Mouse (Mus musculus) hindbrain, embryonic 15.5 days (tissue): ENCODE measurements around the gene Foxf2. TPM values are rescaled to one million over a fixed set of nuclear protein-coding genes. Genes with fewer than 3 reads are reported as not detected.

Experiments
- ATAC-seq: fragments of 200-750 bp; cut with Nextera tagmentation; 2 replicates; pipeline ENCODE4 v1.8.0; 2017; ENCODE audit warnings: low read depth, moderate number of reproducible peaks, moderate TSS enrichment; ENCODE audit not compliant: low FRiP score
- H3K27ac ChIP-seq: fragments of 300-500 bp; sonication (generic); replicated peaks from 2 replicates; pipeline ENCODE4 v1.5.1; 2015; ENCODE audit warnings: mild to moderate bottlenecking, inconsistent platforms
- H3K27me3 ChIP-seq: fragments of 300-500 bp; sonication (generic); 2 replicates; pipeline ENCODE4 v1.6.1; 2015; ENCODE audit warnings: control low read depth, inconsistent platforms
- H3K36me3 ChIP-seq: fragments of 300-500 bp; sonication (generic); 2 replicates; pipeline ENCODE4 v1.6.1; 2015; ENCODE audit warnings: control low read depth, inconsistent platforms
- H3K4me1 ChIP-seq: fragments of 300-500 bp; sonication (generic); replicated peaks from 2 replicates; pipeline ENCODE4 v1.6.1; 2015; ENCODE audit warnings: control low read depth, inconsistent platforms
- H3K4me2 ChIP-seq: fragments of 300-500 bp; sonication (generic); 2 replicates; pipeline ENCODE4 v1.6.1; 2015; ENCODE audit warnings: moderate library complexity, mild to moderate bottlenecking, inconsistent platforms
- H3K4me3 ChIP-seq: fragments of 300-500 bp; sonication (generic); 2 replicates; pipeline ENCODE4 v1.5.1; 2015; ENCODE audit warnings: mild to moderate bottlenecking, inconsistent platforms
- H3K9ac ChIP-seq: fragments of 300-500 bp; sonication (generic); 2 replicates; pipeline ENCODE4 v1.6.1; 2015; ENCODE audit warnings: inconsistent platforms
- H3K9me3 ChIP-seq: fragments of 300-500 bp; sonication (generic); 2 replicates; pipeline ENCODE4 v1.6.1; 2016; ENCODE audit warnings: control low read depth, inconsistent platforms
- WGBS: fragments of 180-500 bp; shearing (Covaris S2); methylation state at CpG from one replicate; pipeline ENCODE4 v1.1.7; 2015; 5-methylcytosine and 5-hydroxymethylcytosine counted together
- polyA plus RNA-seq: library from polyadenylated mRNA; unstranded; fragments of >200 nt; fragmentation: Nextera tagmentation; extraction: Ambion mirVana; gene quantifications from 2 replicates; pipeline ENCODE4 v1.2.1, GENCODE M21; 2015

Foxf2 gene
- polyA plus RNA-seq, 1 experiment from 2014 or later: 5.2 TPM

DNA sequence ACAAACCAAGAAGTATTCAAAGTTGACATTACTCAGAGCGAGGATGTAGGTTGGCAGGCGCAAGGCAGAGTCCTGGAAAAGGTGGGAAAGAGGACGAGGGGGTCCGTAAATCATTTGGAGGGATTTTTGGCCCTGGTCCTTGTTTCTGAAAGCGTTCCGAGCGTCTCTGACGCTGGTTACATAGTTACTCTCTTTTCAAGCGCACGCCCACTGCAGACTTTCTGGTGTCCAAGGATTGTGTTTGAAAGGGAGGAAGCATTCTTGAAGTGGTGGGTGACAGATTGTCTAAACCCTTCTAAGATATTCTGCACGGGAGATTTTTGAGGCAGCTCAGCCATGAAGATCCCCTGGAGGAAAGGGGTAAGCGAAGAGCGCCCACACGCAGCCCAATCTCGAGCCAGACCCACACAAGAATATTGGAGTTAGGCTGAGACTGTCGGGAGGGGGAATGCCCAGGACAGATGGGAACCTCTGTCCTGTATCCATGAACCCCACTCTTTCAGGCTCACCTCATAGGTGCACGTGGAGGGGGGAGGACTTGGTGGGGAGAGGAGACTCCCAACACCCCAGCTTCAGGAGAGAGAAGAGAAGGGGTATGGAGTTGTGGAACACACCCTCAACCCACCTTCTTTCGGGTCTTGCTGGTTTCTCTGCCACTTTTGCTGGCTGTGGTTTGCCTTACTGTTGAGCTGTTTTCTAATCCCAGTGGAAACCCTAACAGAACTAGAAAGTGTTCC, 6.5 kb upstream of the Foxf2 start:
- no peak overlapping the region for H3K9ac ChIP-seq
- 3% methylated on average over 18 of the region's 18 CpGs for WGBS
- no peak overlapping the region for H3K4me3 ChIP-seq
- no peaks in the 10 kb centered on the region for H3K9me3 ChIP-seq
- H3K4me1 ChIP-seq: peaks cover 20% of the 10 kb centered on the region
- H3K36me3 ChIP-seq: no peaks in the 10 kb centered on the region
- peaks cover 86% of the 10 kb centered on the region for H3K27me3 ChIP-seq
- no peak for ATAC-seq
- H3K27ac ChIP-seq: no peak overlapping the region
- peak overlapping the region; percentile 64 for H3K4me2 ChIP-seq

DNA sequence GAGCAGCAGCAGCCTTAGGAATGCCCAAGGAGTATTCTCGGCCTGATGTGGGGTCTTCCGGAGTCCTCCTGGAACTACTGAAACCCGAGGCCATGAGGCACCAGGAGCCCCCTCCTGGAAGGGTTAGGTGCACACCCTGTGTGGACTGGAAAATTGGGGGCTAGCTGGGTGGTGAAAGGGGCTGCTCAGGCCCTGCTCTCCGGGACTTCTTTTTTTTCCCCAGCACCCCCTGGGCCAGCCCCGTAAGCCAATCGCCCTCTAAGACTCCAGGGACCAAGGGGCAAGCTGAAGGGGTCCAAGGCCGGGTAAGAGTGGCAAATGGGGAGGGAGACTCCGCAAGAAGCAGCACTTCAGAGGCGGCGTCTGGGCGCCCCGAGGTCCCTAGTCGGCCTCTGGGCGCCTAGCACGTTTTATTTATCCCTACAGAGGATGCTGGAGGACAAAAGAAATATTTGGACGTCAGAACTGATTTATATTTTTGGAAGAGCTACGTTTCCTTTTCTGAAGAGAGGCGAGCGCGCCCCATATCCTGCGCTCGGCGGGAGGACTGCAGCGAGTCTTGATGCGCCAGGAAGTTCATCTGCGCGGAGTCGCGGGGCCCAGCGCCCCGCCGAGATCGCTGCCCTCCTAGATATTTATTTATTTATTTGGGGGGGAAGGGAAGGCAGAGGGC, 5.7 kb upstream of the Foxf2 start:
- no peak for ATAC-seq
- Histone ChIP-seq H3K9me3 (no peaks in the 10 kb centered on the region), H3K4me1 (peaks cover 21% of the 10 kb centered on the region), H3K4me3 (no peak overlapping the region), H3K36me3 (no peaks in the 10 kb centered on the region), H3K4me2 (peak overlapping the region; percentile 23), H3K9ac (no peak overlapping the region), H3K27me3 (peaks cover 88% of the 10 kb centered on the region), H3K27ac (no peak overlapping the region)
- WGBS: under 1% methylated on average over 33 of the region's 33 CpGs

DNA sequence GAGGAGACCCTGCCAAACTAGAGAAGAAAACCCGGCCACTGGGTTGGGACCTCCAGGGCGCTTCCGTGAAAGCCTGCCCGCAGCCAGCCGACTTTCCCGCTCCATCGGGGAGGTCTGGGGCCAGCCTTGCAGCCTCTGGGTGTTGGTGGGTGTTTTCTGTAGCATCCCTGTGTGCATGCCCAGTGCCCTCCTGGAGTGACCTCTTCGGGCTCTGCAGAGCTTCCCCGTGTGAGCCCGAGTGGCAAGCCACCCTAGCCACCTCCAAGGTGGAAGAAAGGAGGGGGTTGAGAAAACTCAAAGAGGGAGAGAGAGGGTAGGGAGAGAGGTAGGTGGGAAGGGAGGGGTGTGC, 5.1 kb upstream of the Foxf2 start:
- Histone ChIP-seq H3K4me1 (peaks cover 22% of the 10 kb centered on the region), H3K4me3 (no peak overlapping the region), H3K4me2 (peak overlapping the region; percentile 23), H3K27me3 (peaks cover 93% of the 10 kb centered on the region), H3K9ac (no peak overlapping the region), H3K27ac (no peak overlapping the region), H3K9me3 (no peaks in the 10 kb centered on the region), H3K36me3 (no peaks in the 10 kb centered on the region)
- no peak for ATAC-seq
- WGBS: 2% methylated on average over 10 of the region's 10 CpGs

DNA sequence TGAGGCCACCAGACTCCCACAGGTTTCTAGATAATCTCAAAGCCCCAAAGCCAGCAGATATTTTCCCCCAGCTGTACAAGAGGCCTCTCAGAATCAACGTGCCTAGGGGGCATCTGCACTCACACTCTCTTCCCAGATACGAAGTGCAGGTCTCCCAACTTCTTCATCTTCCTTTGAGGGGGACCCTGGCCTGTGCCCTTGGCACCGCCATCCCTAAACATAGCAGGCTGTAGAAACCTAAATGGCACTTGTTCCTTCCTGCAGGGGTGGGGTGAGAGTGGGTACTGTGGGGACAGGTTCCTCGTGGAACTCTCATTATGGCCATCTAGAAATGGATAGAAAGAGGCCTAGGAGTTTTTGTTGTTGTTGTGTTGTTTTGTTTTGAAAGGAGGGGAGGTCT, 4.7 kb upstream of the Foxf2 start:
- Histone ChIP-seq H3K27me3 (peaks cover 95% of the 10 kb centered on the region), H3K4me1 (peaks cover 26% of the 10 kb centered on the region), H3K9me3 (no peaks in the 10 kb centered on the region), H3K9ac (no peak overlapping the region), H3K27ac (no peak overlapping the region), H3K36me3 (no peaks in the 10 kb centered on the region), H3K4me2 (no peak overlapping the region), H3K4me3 (no peak overlapping the region)
- WGBS: 5% methylated on average over 4 of the region's 4 CpGs
- no peak for ATAC-seq

DNA sequence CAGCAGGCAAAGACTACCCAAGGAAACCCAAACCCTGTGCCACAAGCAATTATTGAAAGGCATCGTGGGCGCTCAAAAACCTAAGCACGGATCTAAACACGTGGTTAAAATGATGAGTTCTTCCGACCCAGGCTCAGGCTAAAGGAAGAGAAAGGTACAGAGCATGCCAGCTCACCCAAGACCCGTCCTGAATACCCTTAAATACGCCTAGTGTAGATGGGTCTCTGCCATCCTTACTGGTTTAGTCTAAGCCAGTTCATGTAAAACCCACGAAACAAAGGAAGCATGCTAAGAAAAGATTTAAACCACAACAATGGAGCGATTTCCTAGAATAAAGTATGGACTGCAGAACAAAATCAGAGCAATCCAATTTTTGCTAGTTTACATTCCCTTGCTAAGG, 3.9 kb upstream of the Foxf2 start:
- H3K9me3 ChIP-seq: no peaks in the 10 kb centered on the region
- H3K27me3 ChIP-seq: peaks cover 95% of the 10 kb centered on the region
- no peak overlapping the region for H3K4me2 ChIP-seq
- ATAC-seq: no peak
- H3K27ac ChIP-seq: no peak overlapping the region
- H3K36me3 ChIP-seq: no peaks in the 10 kb centered on the region
- no peak overlapping the region for H3K9ac ChIP-seq
- no peak overlapping the region for H3K4me3 ChIP-seq
- peaks cover 34% of the 10 kb centered on the region for H3K4me1 ChIP-seq
- WGBS: 7% methylated on average over 9 of the region's 9 CpGs

DNA sequence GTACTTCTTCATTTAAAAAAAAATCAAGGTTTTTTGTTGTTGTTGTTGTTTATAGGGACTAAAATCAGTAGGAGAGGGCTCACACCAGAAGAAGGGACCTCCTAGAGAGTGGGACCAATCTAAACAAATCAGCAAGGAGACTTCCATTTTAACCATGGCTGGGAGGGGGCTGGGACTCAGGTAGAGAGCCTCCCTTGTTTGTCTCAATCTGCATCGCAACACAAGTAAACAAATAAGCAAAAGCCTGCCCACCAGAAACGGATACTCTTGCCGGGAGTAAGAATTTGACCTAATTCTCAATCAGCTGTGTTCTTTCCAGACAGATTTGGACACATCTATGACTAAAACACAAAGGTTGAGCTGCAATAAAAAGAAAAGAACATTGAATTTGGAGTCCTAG, 3.2 kb upstream of the Foxf2 start:
- peaks cover 95% of the 10 kb centered on the region for H3K27me3 ChIP-seq
- 3% methylated on average over 3 of the region's 3 CpGs for WGBS
- no peak for ATAC-seq

DNA sequence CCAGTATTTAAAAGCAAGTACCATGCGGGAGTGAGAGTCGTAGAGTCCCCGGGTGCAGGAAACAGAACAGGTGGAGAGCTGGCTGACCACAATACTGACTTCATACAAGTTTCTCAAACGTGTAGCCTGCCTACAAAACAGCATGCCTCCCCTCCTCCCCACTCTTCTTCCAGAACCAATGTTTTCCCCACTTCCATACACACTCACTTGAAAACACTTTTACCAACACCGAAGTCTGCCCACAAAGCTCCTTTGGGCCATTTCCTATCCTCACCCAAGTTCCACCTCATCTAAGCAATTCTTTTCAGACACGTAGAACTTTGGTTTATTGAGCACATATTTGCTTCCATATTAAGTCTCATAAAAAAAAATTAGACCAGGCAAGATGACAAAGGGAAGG, 2.3 kb upstream of the Foxf2 start:
- WGBS: 3% methylated on average over 6 of the region's 6 CpGs
- Histone ChIP-seq H3K9ac (no peak overlapping the region), H3K27ac (no peak overlapping the region), H3K4me2 (no peak overlapping the region), H3K4me1 (peaks cover 32% of the 10 kb centered on the region), H3K36me3 (no peaks in the 10 kb centered on the region), H3K27me3 (peaks cover 98% of the 10 kb centered on the region), H3K4me3 (no peak overlapping the region), H3K9me3 (no peaks in the 10 kb centered on the region)
- ATAC-seq: no peak

More for the DNA sequence above, 3.2 kb upstream of the Foxf2 start:
- no peak overlapping the region for H3K4me3 ChIP-seq
- H3K4me2 ChIP-seq: no peak overlapping the region
- peaks cover 38% of the 10 kb centered on the region for H3K4me1 ChIP-seq
- H3K9ac ChIP-seq: no peak overlapping the region
- H3K9me3 ChIP-seq: no peaks in the 10 kb centered on the region
- no peaks in the 10 kb centered on the region for H3K36me3 ChIP-seq
- H3K27ac ChIP-seq: no peak overlapping the region

DNA sequence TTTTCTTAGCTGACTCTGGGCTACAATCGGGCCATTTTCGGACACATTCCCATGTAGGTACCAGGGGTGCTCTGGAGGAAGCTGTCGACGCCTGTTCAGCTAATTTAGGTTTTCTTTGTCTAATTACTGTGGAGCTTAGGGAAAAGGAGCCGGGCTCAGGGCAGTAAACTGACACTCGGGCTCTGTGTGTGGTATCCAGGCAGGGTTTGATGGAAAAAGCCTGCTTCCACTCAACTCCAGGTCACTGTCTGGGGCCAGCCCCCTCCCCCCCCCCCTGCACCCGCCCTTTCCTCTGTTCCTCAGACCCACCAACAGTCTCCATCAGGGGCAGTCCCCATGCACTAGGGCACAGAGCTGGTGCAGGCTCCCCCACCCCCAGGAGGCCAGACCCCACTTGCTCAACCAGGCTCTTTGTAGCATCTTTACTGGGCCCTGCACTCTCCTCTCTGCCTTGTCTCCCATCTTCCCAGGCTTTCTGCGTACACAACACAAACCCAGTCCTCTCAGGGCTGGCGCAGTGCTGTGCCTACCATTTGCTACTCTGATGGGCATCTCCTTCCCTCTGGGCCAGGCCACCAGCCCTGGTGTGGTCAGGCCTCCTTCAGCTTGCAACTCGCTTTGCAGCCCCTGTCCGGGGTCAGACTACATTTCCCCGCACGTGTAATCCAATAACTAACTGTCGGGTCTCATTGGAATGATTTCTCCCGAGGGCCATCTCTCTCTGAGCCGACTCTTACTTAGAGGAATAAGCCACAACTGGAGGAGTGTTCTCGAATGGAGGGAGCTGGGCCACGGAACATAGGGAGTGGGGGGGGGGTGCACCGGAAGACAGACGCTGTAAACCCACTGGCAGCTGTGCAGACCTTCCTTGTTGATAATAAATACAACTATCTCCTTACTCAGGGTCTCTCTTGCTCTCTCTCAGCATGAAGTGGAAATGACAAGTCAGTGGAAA, 1.4 kb upstream of the Foxf2 start:
- Histone ChIP-seq H3K36me3 (no peaks in the 10 kb centered on the region), H3K4me3 (peak overlapping the region; percentile 41; the same call in 1 of the 2 replicates), H3K9ac (no peak overlapping the region), H3K4me1 (peaks cover 32% of the 10 kb centered on the region), H3K27me3 (peaks cover 98% of the 10 kb centered on the region), H3K9me3 (no peaks in the 10 kb centered on the region), H3K27ac (no peak overlapping the region), H3K4me2 (peak overlapping the region; percentile 81; the same call in 1 of the 2 replicates)
- ATAC-seq: no peak
- WGBS: 3% methylated on average over 20 of the region's 20 CpGs

DNA sequence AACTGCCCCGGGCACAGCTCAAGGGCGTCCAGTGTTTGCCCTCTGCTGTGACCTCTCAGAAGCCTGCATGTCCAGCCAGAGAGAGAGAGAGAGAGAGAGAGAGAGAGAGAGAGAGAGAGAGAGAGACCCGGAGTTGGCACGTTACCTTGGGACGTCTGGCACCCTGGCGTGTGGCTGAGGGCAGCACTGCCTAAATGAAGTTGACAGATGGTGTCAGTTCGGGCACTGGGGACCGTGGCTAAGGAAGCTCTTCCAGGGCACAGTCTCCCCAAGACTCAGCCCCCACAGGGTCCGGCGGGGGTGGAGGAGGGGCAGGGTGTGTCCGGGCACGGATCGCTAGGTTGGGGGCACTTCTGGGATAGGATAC, 667 bp upstream of the Foxf2 start:
- peaks cover 98% of the 10 kb centered on the region for H3K27me3 ChIP-seq
- H3K36me3 ChIP-seq: no peaks in the 10 kb centered on the region
- peak overlapping the region; percentile 81 for H3K4me2 ChIP-seq
- no peaks in the 10 kb centered on the region for H3K9me3 ChIP-seq
- no peak for ATAC-seq
- no peak overlapping the region for H3K9ac ChIP-seq
- peak overlapping the region; percentile 41 for H3K4me3 ChIP-seq
- 0% methylated on average over 13 of the region's 13 CpGs for WGBS
- peaks cover 39% of the 10 kb centered on the region for H3K4me1 ChIP-seq
- H3K27ac ChIP-seq: 0 out of 2 replicates have a peak overlapping the region, but pooled peaks have one; percentile 19

DNA sequence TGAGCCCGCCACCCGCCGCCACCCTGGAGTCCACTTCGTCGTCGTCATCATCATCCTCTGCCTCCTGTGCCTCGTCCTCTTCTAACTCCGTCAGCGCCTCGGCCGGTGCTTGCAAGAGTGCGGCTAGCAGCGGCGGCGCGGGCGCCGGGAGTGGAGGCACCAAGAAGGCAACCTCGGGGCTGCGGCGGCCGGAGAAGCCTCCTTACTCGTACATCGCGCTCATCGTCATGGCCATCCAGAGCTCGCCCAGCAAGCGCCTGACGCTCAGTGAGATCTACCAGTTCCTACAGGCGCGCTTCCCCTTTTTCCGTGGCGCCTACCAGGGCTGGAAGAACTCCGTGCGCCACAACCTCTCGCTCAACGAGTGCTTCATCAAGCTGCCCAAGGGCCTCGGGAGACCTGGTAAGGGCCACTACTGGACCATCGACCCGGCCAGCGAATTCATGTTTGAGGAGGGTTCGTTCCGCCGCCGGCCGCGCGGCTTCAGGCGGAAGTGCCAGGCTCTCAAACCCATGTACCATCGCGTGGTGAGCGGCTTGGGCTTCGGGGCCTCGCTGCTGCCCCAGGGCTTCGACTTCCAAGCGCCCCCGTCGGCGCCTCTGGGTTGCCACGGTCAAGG, 676 bp downstream of the Foxf2 start:
- Histone ChIP-seq H3K27me3 (peaks cover 97% of the 10 kb centered on the region), H3K27ac (peak overlapping the region; percentile 51), H3K36me3 (no peaks in the 10 kb centered on the region), H3K4me1 (peaks cover 33% of the 10 kb centered on the region), H3K9me3 (no peaks in the 10 kb centered on the region), H3K9ac (peak overlapping the region; percentile 30), H3K4me3 (peak overlapping the region; percentile 41), H3K4me2 (peak overlapping the region; percentile 81)
- ATAC-seq: peak; percentile 46; the same call in 1 of the 2 replicates
- under 1% methylated on average over 60 of the region's 60 CpGs for WGBS

DNA sequence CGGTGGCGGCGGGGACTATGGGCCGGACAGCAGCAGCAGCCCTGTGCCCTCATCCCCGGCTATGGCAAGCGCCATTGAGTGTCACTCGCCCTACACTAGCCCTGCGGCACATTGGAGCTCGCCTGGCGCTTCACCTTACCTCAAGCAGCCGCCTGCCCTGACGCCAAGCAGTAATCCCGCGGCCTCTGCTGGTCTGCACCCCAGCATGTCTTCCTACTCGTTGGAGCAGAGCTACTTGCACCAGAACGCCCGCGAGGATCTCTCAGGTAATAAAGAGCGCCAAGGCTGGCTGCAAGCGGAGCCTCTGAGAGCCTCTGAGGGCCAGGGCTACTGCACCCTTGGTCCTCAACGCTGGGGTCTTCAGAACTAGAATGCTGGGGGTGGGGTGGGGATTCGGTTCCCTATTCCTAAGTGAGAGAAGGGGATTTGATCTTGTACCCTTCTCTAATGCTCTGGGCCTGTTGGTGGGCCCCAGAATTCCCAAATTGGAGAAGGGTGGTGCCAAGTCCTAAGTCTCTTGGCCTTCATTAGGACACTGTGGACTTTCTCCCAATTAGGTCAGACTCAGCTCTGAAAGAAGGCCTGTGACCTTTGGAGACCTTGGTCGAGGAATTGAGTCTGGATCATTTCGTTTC, 1.5 kb downstream of the Foxf2 start:
- H3K36me3 ChIP-seq: no peaks in the 10 kb centered on the region
- H3K27ac ChIP-seq: no peak overlapping the region
- H3K4me1 ChIP-seq: peaks cover 33% of the 10 kb centered on the region
- H3K4me3 ChIP-seq: peak overlapping the region; percentile 41
- no peak for ATAC-seq
- no peak overlapping the region; the same call in 1 of the 2 replicates for H3K9ac ChIP-seq
- H3K27me3 ChIP-seq: peaks cover 97% of the 10 kb centered on the region
- H3K9me3 ChIP-seq: no peaks in the 10 kb centered on the region
- H3K4me2 ChIP-seq: peak overlapping the region; percentile 81
- under 1% methylated on average over 24 of the region's 24 CpGs for WGBS
